Mouse (Mus musculus): ENCODE data around the gene Bglap.
"Not testable (repeated sequence)": the region's sequence is repeated elsewhere in the genome, so short reads cannot be mapped to it uniquely, and the experiment has no call there.

Gene Bglap

DNA sequence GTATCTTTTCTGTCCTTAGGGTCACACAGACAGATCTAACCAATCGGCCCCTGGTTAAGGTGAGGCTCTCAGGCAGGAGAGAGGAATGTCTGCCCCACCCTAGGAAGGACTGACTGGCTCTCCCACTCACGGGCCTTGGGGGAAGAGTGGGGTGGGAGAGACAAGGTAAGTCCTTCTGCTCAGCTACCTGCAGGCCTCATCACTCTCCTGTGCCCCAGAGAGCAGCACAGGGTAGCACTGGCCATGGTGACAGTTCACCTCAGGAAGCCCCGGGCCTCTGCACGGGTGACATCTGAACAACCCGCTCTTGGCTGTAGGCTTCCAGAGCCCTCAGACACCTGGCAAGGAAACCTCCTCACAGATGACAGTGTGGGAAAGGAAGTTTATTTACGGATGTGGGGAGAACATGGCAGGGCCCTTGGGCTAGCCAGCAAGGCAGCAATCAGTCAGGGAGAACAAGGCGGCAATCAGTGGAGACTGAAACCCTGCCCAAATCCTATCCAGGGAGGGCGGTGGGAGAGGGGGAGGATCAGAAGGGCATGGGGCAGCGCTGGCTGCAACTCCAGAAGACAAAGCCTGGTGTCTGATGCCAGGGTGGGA, 9.6 kb upstream of the Bglap start:
- no peak for DNase-seq (ENCODE audit: low spot score)

DNA sequence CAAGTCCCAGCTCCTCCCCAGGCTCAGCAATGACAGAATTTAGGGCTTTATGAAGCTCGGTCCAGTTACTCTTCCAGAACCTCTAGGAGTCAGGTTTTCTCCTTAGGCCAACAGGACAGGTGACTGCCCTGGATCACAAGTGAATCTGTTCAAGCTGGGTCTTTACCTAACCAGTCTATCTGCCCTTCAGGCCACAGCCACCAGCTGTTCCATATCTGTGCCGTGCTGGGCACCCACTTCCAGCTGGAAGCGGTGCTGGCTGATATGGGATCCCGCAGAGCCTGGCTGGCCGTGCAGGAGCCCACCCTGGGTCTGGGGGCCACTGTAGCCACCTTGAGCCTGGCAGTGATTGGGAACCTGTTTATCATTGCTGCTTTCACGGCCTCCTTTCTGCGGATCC, 1.9 kb downstream of the Bglap start:
- not testable (repeated sequence) for DNase-seq (ENCODE audit: low spot score)

DNA sequence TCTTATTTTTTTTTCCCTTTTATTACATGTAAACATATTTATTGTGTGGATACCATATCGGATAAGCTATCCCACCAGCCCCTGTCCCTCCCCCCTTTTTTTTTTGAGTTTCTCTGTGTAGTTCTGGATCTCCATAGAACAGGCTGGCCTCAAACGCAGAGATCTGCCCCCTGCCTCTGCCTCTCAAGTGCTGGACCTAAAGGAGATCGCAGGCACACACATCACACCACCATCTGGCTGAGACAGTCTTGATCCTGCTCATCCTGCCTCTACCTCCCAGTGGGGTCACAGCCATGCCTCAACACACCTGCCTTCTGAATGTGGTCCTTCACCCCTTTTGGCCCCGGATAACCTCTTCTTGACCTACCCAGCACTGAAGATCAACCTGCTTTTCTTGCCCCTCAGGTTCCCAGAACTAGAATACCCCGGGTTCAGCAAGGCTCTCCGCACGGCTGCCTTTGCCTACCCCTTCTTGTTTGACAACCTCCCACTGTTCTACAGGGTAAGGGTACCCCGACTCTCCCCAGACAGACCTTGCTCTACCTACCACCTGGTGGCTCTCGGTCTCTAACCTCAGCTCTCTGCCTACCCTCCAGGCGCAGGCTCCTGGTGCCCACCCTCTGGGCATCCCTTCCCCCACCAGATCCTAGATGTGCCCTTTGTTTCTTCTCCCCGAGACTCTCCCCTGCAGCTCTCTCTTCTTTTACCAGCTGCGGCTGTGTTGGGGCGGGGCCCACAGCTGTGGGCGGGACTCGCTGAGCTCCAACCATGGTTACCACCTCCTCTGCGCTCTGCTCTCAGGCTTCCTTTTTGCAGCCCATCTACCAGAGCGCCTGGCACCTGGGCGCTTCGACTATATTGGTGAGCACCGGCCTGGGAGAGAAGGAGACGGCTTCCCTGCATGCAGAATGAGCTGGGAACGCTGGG, 2.6 kb downstream of the Bglap start:
- not testable (repeated sequence) for DNase-seq (ENCODE audit: low spot score)

DNA sequence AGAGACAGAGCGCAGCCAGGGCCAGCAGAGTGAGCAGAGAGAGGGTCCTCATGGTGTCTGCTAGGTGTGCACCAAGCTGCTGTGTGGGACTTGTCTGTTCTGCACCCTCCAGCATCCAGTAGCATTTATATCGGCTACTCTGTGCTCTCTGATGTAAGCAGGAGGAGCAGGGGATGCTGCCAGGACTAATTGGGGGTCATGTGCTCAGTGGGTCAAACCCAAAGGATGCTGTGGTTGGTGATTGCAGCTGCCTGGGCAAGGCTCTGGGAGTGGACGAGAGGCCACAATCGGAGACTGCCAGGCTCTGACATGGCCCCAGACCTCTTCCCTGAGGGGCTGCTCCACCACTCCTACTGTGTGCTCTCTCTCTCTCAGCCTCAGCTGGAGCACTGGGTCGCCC, 5.7 kb downstream of the Bglap start, which contains the start of gene Bglap2:
Gene Bglap2, minus strand, starts transcription at position 101 of the 400 bp plus-strand sequence.
- not testable (repeated sequence) for DNase-seq (ENCODE audit: low spot score)

DNA sequence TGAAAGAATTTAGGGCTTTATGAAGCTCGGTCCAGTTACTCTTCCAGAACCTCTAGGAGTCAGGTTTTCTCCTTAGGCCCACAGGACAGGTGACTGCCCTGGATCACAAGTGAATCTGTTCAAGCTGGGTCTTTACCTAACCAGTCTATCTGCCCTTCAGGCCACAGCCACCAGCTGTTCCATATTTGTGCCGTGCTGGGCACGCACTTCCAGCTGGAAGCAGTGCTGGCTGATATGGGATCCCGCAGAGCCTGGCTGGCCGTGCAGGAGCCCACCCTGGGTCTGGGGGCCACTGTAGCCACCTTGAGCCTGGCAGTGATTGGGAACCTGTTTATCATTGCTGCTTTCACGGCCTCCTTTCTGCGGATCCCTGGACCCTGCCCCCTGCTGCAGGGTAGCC, 7.6 kb downstream of the Bglap start:
- not testable (repeated sequence) for DNase-seq (ENCODE audit: low spot score)

DNA sequence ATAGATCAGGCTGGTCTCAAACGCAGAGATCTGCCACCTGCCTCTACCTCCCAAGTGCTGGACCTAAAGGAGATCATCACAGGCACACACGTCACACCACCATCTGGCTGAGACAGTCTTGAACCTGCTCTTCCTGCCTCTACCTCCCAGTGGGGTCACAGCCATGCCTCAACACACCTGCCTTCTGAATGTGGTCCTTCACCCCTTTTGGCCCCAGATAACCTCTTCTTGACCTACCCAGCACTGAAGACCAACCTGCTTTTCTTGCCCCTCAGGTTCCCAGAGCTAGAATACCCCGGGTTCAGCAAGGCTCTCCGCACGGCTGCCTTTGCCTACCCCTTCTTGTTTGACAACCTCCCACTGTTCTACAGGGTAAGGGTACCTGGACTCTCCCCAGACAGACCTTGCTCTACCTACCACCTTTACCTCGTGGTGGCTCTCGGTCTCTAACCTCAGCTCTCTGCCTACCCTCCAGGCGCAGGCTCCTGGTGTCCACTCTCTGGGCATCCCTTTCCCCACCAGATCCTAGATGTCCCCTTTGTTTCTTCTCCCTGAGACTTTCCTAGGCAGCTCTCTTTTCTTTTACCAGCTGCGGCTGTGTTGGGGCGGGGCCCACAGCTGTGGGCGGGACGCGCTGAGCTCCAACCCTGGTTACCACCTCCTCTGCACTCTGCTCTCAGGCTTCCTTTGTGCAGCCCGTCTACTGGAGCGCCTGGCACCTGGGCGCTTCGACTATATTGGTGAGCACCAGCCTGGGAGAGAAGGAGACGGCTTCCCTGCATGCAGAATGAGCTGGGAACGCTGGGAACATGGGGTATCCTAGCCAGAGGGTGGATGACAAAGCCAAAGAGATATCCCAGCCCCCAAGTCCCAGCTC, 8.3 kb downstream of the Bglap start:
- not testable (repeated sequence) for DNase-seq (ENCODE audit: low spot score)

DNA sequence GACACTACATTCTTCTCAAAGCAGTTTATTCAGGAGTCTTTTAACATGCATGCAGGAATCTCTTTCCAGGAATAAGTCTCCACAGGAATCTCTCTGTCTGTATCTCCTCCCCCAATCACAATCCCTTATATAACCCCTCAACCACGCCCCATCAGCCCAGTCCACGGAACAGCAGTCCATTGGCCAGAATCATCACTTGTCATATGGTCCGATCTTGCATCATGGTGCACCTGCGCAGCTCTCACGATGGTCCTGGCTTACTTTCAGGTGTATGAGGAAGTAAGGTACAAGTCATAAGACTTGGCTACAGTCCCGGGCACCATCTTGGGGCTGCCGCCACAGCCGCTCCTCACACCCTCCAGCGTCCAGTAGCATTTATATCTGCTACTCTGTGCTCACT, 11.6 kb downstream of the Bglap start, which contains the start of gene Bglap3:
Gene Bglap3, minus strand, starts transcription at position 101 of the 400 bp plus-strand sequence.
- not testable (repeated sequence) for DNase-seq (ENCODE audit: low spot score)

DNA sequence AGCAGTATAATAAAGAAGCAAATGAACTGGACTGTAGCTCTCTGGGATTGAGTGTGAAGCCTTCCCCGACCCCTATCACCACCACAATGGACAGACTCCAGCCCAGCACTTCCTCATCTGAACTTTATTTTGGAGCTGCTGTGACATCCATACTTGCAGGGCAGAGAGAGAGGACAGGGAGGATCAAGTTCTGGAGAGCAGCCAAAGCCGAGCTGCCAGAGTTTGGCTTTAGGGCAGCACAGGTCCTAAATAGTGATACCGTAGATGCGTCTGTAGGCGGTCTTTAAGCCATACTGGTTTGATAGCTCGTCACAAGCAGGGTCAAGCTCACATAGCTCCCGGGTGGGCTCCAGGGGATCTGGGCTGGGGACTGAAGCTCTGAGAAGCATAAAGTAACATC, 15.8 kb downstream of the Bglap start:
- DNase-seq (ENCODE audit: low spot score), result not testable (repeated sequence)

DNA sequence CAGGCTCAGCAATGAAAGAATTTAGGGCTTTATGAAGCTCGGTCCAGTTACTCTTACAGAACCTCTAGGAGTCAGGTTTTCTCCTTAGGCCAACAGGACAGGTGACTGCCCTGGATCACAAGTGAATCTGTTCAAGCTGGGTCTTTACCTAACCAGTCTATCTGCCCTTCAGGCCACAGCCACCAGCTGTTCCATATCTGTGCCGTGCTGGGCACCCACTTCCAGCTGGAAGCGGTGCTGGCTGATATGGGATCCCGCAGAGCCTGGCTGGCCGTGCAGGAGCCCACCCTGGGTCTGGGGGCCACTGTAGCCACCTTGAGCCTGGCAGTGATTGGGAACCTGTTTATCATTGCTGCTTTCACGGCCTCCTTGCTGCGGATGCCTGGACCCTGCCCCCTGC, 16.7 kb downstream of the Bglap start:
- DNase-seq (ENCODE audit: low spot score), result not testable (repeated sequence)

DNA sequence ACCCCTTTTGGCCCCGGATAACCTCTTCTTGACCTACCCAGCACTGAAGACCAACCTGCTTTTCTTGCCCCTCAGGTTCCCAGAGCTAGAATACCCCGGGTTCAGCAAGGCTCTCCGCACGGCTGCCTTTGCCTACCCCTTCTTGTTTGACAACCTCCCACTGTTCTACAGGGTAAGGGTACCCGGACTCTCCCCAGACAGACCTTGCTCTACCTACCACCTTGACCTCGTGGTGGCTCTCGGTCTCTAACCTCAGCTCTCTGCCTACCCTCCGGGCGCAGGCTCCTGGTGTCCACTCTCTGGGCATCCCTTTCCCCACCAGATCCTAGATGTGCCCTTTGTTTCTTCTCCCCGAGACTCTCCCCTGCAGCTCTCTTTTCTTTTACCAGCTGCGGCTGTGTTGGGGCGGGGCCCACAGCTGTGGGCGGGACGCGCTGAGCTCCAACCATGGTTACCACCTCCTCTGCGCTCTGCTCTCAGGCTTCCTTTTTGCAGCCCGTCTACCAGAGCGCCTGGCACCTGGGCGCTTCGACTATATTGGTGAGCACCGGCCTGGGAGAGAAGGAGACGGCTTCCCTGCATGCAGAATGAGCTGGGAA, 17.3 kb downstream of the Bglap start:
- not testable (repeated sequence) for DNase-seq (ENCODE audit: low spot score)

DNA sequence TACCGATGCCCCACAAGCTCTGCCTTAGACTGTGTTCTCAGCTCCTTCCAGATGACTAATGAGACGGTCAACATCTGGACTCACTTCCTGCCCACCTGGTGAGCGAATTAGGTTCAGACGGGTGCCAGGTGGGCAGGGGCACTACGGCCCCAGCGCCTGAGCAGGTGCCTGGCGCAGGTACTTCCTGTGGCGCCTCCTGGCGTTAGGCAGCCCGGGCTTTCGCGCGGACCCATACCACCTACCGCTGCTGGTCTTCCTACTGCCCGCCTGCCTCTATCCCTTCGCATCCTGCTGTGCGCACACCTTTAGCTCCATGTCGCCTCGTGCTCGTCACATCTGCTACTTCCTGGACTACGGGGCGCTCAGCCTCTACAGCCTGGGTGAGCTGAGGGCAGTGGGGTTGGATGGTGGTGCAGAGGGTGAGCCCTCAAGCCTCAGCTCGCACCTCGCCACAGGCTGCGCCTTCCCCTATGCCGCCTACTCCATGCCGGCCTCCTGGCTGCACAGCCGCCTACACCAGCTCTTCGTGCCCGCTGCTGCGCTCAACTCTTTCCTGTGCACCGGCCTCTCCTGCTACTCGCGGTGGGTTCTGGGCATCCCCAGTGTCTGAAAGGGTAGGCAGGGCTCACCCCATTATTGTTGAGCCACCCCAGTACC, 18.4 kb downstream of the Bglap start:
- DNase-seq (ENCODE audit: low spot score), result no peak

DNA sequence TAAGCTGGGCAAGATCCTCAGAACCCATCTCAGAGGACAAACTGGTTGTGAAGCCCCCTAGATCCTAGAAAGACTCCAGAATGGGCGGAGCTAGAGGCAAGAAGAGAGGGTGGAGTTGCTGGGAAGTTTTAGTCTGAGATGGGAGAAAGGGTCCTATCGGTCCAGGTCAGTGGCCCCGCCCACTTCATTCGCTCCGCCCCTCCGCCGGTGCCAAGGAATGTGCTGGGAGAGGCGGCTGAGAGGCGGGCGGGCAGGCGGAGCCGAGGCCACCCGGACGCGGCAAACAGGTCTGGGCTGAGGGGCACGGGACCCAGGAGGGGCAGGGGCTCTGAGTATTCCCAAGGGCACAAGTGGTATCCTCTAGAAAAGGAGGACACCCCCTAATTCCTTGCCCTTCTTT, 19.9 kb downstream of the Bglap start, which contains the start of gene Paqr6:
Gene Paqr6, plus strand, starts transcription at position 248 of the 400 bp plus-strand sequence.
- peak; percentile 48 for DNase-seq (ENCODE audit: low spot score)

DNA sequence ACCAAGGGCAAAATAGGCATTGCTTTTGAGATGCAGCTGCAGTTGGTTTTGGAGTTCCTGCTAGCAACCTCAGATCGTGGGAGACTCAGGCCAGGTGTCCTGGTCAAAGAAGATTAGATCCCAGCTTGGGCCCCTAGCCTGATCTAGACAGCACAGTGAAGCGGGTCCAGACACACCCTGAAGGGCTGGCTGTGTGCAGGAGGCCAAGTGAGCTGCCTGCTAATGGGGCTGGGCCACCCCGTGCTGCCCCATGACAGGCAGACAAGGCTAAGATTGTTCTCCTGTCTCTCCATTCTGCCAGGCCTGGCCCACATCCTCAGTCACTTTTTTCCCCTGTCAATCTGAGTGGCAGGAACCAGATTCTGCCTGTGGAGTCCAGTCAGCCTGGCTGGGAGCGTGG, 20.6 kb downstream of the Bglap start:
- no peak for DNase-seq (ENCODE audit: low spot score)

DNA sequence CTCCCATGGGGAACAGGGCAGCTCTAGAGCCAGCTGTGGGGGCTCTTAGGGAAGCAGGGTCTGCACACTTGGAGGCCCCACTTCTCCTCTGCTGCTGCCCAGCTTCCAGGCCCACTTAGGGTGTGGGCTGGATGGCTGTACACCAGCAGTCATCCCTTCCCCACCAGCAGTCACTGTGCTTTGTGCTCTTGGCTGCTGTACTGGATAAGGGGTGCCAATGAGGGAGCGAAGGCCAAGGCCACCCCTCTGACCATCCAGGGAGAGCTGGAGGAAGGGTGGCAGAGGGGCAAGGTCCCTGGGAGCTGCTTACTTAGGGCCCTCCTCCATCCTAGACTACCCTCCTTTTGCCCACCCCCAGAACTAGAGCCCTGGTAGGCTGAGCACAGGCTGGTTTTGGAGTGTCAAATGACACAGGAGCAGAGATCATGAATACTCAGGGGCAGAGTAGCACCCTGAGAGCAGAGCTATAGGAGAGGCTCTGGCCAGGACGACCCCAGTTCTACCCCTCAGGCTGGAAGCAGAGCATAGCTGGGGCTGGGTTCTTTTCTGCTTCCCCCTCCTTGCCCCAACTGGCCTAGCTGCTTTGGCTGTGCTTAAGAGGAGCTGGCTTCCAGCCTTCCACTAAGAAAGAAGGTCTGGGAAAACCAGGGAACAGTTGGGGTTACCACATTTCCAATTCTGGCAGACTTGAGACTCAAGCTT, 22.5 kb downstream of the Bglap start:
- no peak for DNase-seq (ENCODE audit: low spot score)

DNA sequence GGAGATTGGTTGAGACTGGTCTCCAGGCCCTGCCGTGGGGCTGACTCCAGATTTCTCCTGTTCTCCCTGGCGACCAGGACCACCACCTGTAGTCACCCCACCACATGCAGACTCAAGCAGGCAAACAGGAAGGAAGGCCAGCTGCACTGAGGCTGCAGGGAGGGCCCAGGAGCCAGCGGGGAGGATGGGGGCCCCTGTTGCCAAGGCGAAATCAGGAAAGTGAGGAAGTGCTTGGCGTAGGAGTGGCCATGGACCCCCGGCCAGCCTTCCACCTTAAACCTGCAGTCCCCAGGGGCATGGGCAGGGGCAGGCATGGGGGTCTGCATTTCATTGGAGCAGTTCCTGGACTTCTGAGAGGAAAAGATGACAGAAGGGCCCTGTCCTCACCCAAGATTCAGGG, 23.2 kb downstream of the Bglap start:
- DNase-seq (ENCODE audit: low spot score), result no peak

DNA sequence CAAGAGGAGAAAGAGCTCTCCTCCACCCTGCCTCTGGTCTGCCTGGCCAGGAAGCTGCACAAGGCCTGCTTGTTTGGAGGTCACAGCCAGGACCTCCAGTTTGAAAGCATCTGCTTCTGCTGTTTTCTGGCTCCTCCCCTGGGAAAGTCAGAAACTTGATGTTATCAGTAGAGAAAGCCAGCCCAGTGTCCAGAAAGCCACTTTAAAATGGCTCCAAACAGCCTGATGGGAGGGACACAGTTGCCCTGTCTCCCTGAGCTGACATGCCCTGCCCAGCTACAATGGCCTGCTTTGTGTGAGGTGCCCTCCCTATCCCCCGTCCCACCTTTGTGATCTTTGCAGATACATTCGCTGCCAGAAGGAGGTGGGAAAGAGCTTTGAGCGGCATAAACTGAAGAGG, 24.3 kb downstream of the Bglap start:
- no peak for DNase-seq (ENCODE audit: low spot score)

DNA sequence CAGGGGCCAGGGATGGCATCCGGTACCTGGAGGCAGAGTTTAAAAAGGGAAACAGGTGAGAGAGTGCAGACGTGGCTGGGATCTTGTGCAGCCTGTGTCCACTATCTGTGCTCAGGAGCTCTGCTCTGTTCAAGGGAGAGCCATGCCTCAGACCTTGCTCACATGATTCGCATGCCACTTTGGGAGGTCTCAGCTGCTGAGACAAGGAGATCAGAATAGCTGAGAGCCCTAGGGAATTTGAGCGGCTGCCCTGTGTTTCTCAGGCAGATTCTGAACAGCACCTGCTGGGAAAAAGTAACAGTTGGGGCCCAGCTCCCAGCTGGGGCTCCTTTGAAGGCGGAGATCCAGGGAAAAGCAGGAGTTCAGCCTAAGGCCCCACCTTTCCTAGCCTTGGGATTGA, 24.7 kb downstream of the Bglap start:
- DNase-seq (ENCODE audit: low spot score), result no peak

DNA sequence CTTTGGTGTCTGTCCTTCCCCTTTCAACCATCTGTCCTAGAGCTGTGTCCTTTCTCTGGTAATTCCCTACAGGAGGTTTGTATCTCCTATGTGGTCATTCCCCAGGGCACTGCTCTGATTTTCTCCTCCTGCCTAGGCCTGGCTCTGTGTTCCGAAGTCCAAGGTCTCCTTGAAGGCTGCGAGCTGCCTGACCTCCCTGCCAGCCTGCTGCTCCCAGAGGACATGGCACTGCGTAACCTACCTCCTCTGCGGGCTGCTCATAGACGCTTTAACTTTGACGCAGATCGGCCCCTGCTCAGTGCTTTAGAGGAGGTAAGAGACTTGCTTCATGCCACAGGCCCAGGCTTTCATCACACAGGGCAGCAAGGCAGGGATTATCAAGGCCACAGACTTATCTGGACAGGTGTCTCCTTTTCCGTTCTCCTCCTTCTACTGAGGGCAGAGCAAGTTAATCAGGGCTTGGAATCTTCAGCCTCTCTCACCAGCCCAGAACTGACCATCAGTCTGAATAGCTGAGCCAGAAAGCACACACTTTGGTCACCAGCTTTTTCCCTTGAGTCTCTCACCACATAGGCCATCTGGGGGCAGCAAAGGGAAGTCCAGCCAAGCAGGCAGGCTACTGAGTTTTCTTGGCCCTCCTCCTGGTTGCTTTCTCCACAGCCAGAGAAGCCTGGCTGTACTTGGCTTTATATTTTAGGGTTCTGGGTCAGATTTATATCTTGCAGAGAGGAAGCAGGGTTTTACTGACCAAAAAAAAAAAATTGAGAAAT, 29.7 kb downstream of the Bglap start:
- DNase-seq (ENCODE audit: low spot score), result no peak

DNA sequence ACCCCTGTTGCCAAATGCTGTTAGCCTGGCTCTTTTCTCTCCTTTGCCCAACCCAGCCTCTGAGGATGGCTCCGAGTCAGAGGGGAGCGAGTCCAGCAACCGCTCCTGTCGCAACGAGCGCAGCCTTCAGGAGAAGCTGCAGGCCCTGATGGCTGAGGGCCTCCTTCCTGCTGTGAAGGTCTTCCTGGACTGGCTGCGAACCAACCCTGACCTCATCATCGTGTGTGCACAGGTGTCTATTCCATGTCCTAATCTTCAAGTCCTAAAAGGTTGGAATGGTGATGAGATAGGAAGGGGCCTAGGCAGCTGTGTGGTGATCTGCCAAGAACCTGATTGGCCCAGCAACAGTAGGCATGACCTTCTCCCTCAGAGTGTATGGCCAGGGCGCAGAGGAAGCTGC, 31.4 kb downstream of the Bglap start:
- DNase-seq (ENCODE audit: low spot score), result no peak

DNA sequence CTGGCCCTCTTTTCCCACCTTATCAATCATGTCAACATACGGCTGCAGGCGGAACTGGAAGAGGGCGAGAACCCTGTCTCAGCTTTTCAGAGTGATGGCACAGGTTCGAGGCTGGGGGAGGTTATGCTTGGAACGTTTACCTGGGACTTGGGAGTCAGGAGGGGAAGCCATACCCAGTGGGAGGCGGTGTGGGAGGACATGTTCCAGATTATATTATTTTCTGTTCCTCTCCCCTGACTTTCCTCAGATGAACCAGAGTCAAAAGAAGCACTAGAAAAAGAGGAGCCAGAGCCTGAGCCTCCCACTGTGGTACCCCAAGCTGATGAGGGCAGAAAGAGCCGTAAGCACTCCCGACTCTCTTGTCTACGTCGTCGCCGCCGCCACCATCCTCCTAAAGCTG, 33.5 kb downstream of the Bglap start:
- no peak for DNase-seq (ENCODE audit: low spot score)

All from ovary, postnatal 10 days (tissue).